Mouse (Mus musculus) ES-E14 (cell line): ENCODE results near the gene Wfdc13. TPM values are rescaled to one million over a fixed set of nuclear protein-coding genes. Genes with fewer than 3 reads are reported as not detected.
A peak's percentile ranks its signal among the peaks of the same experiment; 100 is the strongest.

Experiments
- DNase-seq: peaks from one replicate; pipeline ENCODE4 v3.0.0-alpha.2; 2013; ENCODE audit warnings: low read depth, low spot score
- H3K27ac ChIP-seq: 2 replicates; pipeline ENCODE4 v1.5.1; 2012; ENCODE audit warnings: low read depth, mild to moderate bottlenecking, low read length, moderate library complexity, mixed read lengths; ENCODE audit not compliant: poor library complexity, insufficient read depth, severe bottlenecking
- H3K36me3 ChIP-seq: 2 replicates; pipeline ENCODE4 v1.6.1; 2012; ENCODE audit warnings: mild to moderate bottlenecking, low read length, moderate library complexity, mixed read lengths; ENCODE audit not compliant: control insufficient read depth, poor library complexity, insufficient read depth, severe bottlenecking
- H3K4me1 ChIP-seq, 2 experiments: fragments of 150-350 bp in 1 of 2; sonication (generic) in 1 of 2; 2 replicates each; pipeline ENCODE4 v1.6.1; 2012; ENCODE audit warnings: low read length in 2 of 2, mild to moderate bottlenecking in 1 of 2, mixed read lengths in 1 of 2; ENCODE audit not compliant: control insufficient read depth in 2 of 2, insufficient read depth in 2 of 2, poor library complexity in 1 of 2
- H3K4me3 ChIP-seq, 2 experiments: fragments of 150-350 bp in 1 of 2; sonication (generic) in 1 of 2; 2 replicates each; pipeline ENCODE4 v1.5.1; 2012; ENCODE audit warnings: low read length in 2 of 2, low read depth in 1 of 2, mild to moderate bottlenecking in 1 of 2, mixed read lengths in 1 of 2; ENCODE audit not compliant: insufficient read depth in 1 of 2, poor library complexity in 1 of 2, severe bottlenecking in 1 of 2
- H3K9ac ChIP-seq: 2 replicates; pipeline ENCODE4 v1.6.1; 2012; ENCODE audit warnings: low read depth, mild to moderate bottlenecking, low read length, mixed read lengths; ENCODE audit not compliant: poor library complexity, insufficient read depth, severe bottlenecking
- H3K9me3 ChIP-seq: fragments of 150-350 bp; sonication (generic); 2 replicates; pipeline ENCODE4 v1.6.1; 2012; ENCODE audit warnings: low read depth, mild to moderate bottlenecking, low read length; ENCODE audit not compliant: control insufficient read depth, insufficient read depth
- CHD2 ChIP-seq: IDR thresholded peaks from 2 replicates; pipeline ENCODE4 v1.6.1; 2014; ENCODE audit warnings: mild to moderate bottlenecking, low read depth, low read length, inconsistent platforms
- HCFC1 ChIP-seq: IDR thresholded peaks from 2 replicates; pipeline ENCODE4 v1.6.1; 2012; ENCODE audit warnings: low read length, inconsistent platforms, borderline replicate concordance; ENCODE audit not compliant: insufficient read depth
- MAFK ChIP-seq: IDR thresholded peaks from 2 replicates; pipeline ENCODE4 v1.6.1; 2014; ENCODE audit warnings: mild to moderate bottlenecking, low read depth, low read length, inconsistent platforms; ENCODE audit not compliant: insufficient read depth
- ZC3H11A ChIP-seq: IDR thresholded peaks from 2 replicates; pipeline ENCODE4 v1.6.1; 2012; ENCODE audit warnings: low read depth, mild to moderate bottlenecking, inconsistent platforms, low read length, borderline replicate concordance
- ZNF384 ChIP-seq: IDR thresholded peaks from 2 replicates; pipeline ENCODE4 v1.6.1; 2012; ENCODE audit warnings: low read depth, low read length, inconsistent platforms
- in situ Hi-C, 2 experiments: fragments of 600-800 bp; cut with MboI; formaldehyde crosslinking; loops; one replicate each; pipeline ENCODE4 v1.15.1; 2025; ENCODE audit warnings: low sequenced_read_pairs in 2 of 2, inconsistent platforms in 1 of 2; ENCODE audit not compliant: unreplicated experiment in 2 of 2
- total RNA-seq: library from RNA; depleted of rRNA; stranded (reverse); fragments of 300-350 nt; gene quantifications from 2 replicates; pipeline ENCODE4 v1.2.3, GENCODE M21; 2012; rRNA removed

The Wfdc13 gene
- not detected in 2 replicates for total RNA-seq

GRCm38 (mm10) chr2:164684807-164685206 is at the start of gene Wfdc13:
Wfdc13 (plus strand) TSS chr2:164685107.
- H3K4me1 ChIP-seq, result no peaks in the 10 kb centered on the region
- no peaks in the 10 kb centered on the region for H3K9me3 ChIP-seq
- no peak within 1 kb of the TSS for H3K4me3 ChIP-seq
- DNase-seq, result no peak
- H3K9ac ChIP-seq, result no peak within 1 kb of the TSS
- H3K27ac ChIP-seq, result no peak within 1 kb of the TSS
- H3K36me3 ChIP-seq, result no peaks in the 10 kb centered on the region
- in situ Hi-C loops, result no loop called here
- no peak for TF ChIP-seq ZNF384
- no peak for TF ChIP-seq ZC3H11A
- TF ChIP-seq CHD2, result no peak
- no peak for TF ChIP-seq HCFC1
- TF ChIP-seq MAFK, result no peak

GRCm38 (mm10) chr2:164635266-164635665 is 49.6 kb upstream of the Wfdc13 start:
- H3K27ac ChIP-seq, result no peak overlapping the region
- H3K9me3 ChIP-seq, result no peaks in the 10 kb centered on the region
- TF ChIP-seq CHD2 (no peak), ZNF384 (no peak), MAFK (no peak), ZC3H11A (no peak), HCFC1 (no peak)
- in situ Hi-C loops, result no loop called here
- no peak for DNase-seq
- H3K36me3 ChIP-seq, result no peaks in the 10 kb centered on the region
- no peak overlapping the region for H3K4me3 ChIP-seq
- no peak overlapping the region for H3K9ac ChIP-seq
- no peaks in the 10 kb centered on the region for H3K4me1 ChIP-seq

GRCm38 (mm10) chr2:164638696-164639095 is 46.2 kb upstream of the Wfdc13 start, which contains the start of gene Wfdc16:
Wfdc16 (minus strand) TSS chr2:164638796.
- Histone ChIP-seq H3K9ac (no peak within 1 kb of the TSS), H3K4me3 (no peak within 1 kb of the TSS), H3K27ac (no peak within 1 kb of the TSS), H3K36me3 (no peaks in the 10 kb centered on the region), H3K4me1 (no peaks in the 10 kb centered on the region), H3K9me3 (no peaks in the 10 kb centered on the region)
- in situ Hi-C loops, result no loop called here
- no peak for TF ChIP-seq ZNF384
- no peak for TF ChIP-seq CHD2
- TF ChIP-seq MAFK, result no peak
- TF ChIP-seq HCFC1, result no peak
- no peak for TF ChIP-seq ZC3H11A
- DNase-seq, result no peak

- no peak for DNase-seq
- Histone ChIP-seq H3K4me3 (no peak overlapping the region), H3K36me3 (no peaks in the 10 kb centered on the region), H3K9me3 (no peaks in the 10 kb centered on the region), H3K9ac (no peak overlapping the region), H3K4me1 (no peaks in the 10 kb centered on the region), H3K27ac (no peak overlapping the region)
- TF ChIP-seq HCFC1 (no peak), MAFK (peak; percentile 31; the same call in 1 of the 2 replicates), ZNF384 (peak; percentile 92)
- in situ Hi-C loops, result no loop called here
Observed at GRCm38 (mm10) chr2:164641129-164641528, 43.8 kb upstream of the Wfdc13 start.
